Mouse (Mus musculus) lung, postnatal 36 days (tissue): Measurements from ENCODE around the gene 1700021F05Rik.

Experiments used
- DNase-seq: peaks from one replicate; pipeline ENCODE4 v3.0.0; 2022; ENCODE audit warnings: mixed read lengths

The 1700021F05Rik gene

DNA sequence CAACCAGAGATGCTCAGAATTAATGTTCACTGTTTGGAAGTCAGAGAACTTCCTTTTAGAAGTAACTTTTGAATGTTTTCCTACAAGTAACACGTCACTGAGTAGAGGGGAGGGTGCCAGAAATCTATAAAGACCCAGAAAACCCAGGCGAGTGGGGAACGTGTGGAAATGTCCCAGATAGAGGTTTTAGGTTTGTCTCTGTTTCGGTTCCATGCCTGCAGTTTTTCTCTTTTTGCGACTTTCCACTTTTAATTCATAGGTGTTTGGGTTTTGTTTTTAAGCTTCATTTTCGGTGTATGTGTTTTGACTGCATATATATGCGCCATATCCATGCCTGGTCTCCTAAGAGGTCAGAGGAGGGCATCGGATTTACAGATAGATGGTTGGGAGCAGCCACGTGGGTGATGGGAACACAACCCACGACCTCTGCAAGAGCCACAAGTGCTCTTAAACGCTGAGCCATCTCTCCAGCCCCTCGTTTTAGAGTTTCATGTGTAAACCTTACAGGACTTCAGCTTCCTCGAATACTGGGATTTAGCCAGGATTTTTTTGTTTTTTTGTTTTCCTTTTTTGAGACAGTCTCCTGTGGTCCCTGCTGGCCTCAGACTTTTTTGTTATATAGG, 60.5 kb downstream of the 1700021F05Rik start:
- no peak for DNase-seq

GRCm38 (mm10) chr10:43479436-43480157, 61.2 kb downstream of the 1700021F05Rik start:
- DNase-seq = peak; percentile 87

- peak; percentile 51 for DNase-seq
These were observed 61.9 kb downstream of the 1700021F05Rik start, which contains the start of gene Bend3 for GRCm38 (mm10) chr10:43478751-43479435. Gene Bend3, plus strand, starts transcription at chr10:43478831.

DNA sequence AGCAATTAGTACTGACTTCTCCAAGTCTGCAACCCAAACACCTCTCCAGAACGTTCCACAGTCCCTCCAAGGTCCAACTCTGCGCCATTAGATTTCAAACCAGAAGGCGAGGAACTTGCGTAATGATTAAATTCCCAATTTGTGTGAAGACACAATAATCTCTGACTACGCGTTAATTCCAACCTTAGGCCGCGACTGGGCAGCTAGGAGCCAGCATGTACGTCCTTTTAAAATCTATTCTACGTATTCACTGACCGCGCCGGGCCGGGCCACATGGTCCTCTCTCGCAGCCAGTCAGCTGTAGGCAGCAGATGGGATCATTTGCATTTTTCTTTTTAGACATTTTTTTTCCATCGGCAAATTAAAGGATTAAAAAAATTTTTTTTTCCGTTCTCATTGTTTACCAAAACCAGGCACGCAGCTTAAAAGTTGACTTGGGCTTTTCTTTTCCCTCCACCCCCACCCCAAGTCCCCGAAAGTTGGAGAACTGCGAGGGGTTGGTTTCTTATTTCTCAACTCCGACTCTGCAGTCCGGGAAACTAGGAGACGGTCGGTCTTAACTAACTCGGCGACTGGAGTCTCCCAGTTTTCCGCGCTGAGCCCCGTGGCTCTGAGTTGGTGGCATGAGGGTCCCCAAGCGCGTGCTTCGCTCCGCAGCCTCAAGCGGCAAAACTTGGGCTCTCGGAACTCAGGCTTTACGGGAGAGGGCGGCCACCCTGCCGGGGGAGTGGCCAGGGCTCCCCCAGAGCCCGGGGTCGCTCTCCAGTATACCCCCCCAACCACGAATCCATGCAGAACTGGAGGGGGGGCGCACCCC, 62.7 kb downstream of the 1700021F05Rik start:
- DNase-seq = peak; percentile 69

DNA sequence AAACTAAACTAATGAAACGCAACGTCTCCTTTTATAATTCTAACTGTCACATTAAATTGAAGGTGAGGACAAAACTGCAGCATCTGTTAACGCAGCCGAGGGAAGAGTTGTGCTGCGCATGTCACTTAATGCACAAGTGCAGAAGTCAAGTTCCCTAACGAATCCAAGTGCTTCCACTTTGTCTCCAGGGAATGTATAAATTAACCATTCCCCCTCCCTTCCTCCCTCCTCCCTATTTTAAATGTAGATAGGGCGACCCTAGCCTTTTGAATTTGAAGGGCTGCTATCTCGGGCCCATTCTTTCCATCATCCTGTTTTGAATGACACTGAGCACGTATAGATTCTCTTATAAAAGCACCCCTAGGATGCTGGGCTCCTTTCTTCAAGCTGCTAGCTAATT, 63.3 kb downstream of the 1700021F05Rik start:
- no peak for DNase-seq

GRCm38 (mm10) chr10:43475376-43475775, 65.4 kb downstream of the 1700021F05Rik start:
- DNase-seq = peak; percentile 34
